Mouse (Mus musculus): Measurements from ENCODE around the gene Cnn1.
"Not testable (repeated sequence)": the region's sequence is repeated elsewhere in the genome, so short reads cannot be mapped to it uniquely, and the experiment has no call there.

The Cnn1 gene

DNA sequence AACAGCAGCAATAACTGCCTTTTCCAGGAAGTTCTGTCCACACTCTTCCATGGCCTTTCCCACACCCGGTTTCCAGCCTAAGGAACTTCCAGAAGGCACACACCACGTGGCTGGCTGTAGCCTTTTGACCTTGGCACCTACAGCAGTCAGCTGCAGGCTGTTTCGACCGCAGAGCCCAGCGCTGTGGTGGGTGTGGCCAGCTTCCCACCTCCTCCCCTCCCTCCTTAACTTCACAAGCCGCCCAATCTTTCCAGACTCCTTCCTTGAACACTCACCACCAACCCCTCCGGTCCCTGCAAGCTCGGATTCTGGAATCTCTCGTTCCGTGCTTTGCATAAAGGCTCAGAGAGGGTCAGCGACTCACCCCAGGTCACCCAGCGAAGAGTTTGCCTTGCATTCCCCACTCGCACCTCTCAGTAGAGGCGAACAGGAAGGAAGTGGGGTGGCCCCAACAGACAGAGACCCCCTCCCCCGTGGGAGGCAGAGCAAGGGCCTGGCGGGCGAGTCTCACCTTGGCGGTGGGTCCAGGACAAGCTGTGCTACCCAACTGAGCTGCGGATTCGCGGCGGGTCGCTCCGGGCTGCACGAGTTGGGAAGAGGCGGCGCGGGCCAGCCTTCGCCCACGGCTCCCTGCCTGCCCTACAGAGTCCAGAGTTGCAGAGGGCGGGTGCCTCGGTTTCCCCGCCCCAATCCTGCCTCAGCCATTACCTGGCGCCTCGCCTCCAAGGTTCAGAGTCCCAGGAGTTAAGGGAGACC lies 32.4 kb downstream of the Cnn1 start:
- peak; percentile 63 to 69 for DNase-seq

- DNase-seq, result no peak
Measured at GRCm38 (mm10) chr9:22132220-22132619, 33.2 kb downstream of the Cnn1 start.

DNA sequence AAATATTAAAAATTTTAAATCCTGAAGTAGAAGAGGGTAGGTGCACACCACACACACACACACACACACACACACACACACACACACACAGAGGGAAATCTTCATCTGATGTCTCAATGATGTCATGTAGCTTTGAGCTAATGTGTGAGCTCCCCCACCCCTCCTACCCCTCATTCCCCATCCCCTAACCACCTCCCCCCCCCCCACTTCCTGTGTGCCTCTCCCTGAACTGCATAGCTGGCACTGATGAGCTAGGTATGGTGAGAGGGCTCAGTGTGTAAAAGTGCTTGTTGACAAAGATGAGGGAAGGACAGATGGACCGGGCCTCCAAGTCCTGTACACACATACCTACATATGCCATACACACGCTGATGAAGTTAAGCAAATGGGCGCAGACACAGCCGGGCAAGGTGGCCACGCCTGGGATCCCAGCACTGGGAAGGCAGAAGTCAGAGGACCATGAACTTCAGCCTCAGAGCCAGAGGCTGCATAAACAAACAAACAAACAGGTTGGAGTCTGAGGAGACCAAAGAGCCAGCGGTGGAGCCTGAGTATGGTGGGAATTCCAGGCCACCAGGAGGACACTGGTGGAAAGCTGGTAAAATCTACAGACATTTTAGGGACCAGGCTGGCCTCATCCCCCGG lies 35.4 kb downstream of the Cnn1 start:
- DNase-seq, result no peak

GRCm38 (mm10) chr9:22134988-22135643 lies 36.1 kb downstream of the Cnn1 start:
- DNase-seq, result no peak

DNA sequence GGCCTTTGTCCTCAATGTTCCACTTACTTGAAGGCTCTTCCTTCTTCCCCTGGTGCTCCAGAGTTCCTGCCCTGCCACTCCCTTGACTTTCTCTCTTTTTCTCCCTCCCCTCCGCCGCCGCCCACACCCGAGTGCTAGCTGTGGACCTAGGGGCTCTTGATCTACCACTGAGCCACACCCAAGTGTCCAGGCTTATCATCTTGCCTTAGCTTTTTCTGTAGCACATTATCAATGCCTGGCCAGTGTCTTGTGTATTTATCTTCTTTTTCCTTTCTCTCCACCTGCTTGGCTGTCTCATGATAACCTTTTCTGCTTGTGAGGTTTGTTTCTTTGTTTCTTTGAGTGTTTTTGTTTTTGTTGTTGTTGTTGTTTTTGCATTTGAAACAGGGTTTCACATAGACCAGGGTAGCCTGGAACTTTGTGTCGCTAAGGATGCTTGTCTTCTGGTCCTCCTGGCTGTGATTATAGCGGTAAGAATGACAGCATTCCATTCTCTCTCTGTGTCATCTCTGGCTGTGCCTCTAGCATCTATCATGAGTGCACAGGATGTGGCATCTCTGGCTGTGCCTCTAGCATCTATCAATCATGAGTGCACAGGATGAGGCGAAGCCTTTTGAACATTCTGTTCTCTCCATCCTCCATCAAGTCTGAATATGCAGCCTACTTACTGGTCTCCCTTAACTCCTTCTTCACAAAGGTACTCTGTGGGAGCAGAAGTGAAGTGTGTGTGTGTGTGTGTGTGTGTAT lies 36.8 kb downstream of the Cnn1 start, which contains the start of gene Acp5:
Acp5 (minus strand) TSS at position 68 of the 747 bp plus-strand sequence.
- no peak for DNase-seq

- DNase-seq, result no peak
Measured at GRCm38 (mm10) chr9:22136765-22137547, 37.9 kb downstream of the Cnn1 start.

GRCm38 (mm10) chr9:22138480-22138879 lies 39.5 kb downstream of the Cnn1 start:
- peak in 1 of 2 experiments; percentile 40 for DNase-seq

- DNase-seq, result no peak
Measured at GRCm38 (mm10) chr9:22139746-22140145, 40.7 kb downstream of the Cnn1 start.

- DNase-seq, result peak; percentile 77 to 89
Measured at GRCm38 (mm10) chr9:22143108-22144037, 44.4 kb downstream of the Cnn1 start.

DNA sequence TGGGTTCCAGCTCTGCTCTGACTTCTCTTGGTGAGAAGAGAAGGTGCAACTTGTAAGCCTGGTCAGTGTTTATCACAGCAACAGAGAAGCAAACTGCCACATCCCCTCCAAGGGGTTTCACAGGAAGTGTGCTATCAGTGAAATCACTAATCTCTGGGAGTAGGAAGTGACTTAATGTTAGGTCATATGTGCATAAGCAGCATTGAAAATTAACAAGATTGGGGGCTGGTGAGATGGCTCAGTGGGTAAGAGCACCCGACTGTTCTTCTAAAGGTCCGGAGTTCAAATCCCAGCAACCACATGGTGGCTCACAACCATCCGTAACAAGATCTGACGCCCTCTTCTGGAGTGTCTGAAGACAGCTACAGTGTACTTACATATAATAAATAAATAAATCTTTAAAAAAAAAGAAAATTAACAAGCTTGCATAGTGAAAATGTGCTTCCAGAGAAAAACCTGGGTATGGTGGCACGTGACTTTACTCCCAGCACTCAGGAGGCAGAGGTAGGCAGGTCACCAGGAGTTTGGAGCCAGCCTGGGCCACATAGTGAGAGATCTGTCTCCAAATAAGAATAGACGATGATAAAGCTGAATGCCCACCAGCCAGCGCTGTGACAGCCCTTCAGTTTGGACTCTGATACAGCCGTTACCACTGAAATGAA lies 45.4 kb downstream of the Cnn1 start:
- DNase-seq, result no peak

GRCm38 (mm10) chr9:22149426-22150248 lies 50.6 kb downstream of the Cnn1 start:
- peak; percentile 24 to 38 for DNase-seq

DNA sequence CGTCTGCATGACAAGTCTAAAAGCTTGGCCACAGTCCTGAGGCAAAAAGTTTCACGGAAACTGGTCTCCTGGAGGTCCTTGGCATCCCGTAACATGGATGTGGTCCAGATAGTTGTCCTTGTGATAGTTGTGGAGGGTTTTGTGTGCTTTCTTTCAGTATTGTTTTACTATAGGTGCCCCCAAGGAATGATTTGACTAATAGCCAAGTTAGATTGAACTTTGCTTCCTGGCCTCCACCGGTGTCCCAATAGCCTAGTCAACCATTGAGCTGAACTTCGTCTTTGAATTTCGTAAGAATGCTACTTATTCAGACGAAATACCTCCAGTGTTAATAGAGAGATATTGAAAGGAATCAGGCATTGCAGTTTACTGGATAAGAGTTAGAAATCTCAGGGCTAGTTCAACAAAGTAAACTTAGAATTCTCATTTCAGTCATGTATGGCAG lies 51.3 kb downstream of the Cnn1 start:
- not testable (repeated sequence) for DNase-seq

DNA sequence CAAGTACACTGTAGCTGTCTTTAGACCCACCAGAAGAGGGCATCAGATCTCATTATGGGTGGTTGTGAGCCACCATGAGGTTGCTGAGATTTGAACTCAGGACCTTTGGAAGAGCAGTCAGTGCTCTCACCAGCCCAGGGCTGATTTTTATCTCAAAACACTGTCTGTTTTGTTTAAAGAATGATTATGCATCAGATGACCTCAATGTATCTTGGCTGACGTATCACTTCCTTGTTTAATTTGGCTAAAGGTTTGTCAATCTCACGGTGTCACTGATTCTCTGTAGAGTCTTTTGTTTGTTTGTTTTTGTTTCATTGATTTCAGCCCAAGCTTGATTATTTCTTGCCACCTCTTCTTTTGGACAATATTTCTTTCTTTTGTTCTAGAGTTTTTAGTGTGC lies 51.9 kb downstream of the Cnn1 start:
- no peak for DNase-seq

GRCm38 (mm10) chr9:22153810-22154209 lies 54.8 kb downstream of the Cnn1 start:
- no peak for DNase-seq

DNA sequence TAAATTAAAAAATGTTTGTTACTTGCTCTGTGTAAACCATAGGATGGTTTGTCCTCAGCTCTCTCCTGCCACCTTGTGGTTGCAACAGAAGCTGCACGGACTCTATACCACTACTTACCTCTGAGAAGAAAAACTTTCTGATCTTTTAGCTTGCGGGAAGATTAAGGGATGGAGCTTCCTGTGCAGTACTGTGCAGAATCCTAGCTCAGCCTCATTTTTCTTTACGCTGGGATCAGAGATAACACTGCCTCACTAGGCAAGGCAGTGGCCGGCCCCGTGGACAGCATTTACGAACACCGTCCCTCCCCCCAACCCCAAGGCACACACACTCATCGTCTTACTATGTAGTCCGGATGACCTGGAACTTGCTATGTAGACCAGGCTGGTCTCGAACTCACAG lies 56.6 kb downstream of the Cnn1 start:
- DNase-seq, result peak; percentile 52 to 82

DNA sequence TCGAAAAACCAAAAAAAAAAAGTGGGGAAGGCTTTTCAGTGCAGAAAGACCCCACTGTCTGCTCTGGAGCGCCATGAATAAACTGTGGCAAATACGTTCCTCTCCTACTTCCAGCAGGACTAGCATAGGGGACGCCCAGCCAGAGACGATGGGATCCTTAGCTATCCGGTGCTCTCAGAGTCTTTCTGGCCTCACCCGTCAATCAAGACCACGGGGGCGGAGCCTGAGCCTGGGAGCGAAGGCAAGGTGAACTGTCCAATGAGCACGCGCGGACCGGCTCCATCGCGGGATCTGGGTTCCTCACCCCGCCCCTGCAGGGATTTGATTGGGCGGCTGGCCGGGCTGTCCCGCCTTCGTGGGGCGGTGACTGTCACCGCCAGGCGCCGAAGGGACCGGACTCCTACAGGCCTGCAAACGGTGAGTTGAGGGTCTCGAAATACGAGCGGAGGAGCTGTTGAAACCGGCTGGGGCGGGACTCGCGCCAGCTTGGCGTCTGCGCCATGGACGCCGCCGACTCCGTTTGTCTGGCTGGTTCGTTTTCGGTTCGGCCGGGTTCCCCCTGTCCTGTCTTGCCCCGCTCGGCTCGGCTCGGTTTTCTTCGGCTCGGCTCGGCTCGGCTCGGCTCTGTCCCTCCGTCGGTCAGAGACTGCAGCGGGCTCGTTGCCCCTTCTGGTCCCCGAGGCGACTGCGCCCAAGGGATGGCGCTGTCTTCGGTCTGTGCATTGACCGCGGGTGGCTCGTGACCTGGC lies 57.7 kb downstream of the Cnn1 start, which contains the start of gene Pigyl:
Pigyl (plus strand) TSS at position 350 of the 749 bp plus-strand sequence.
- peak; percentile 99 to 100 for DNase-seq

GRCm38 (mm10) chr9:22157516-22158265 lies 58.7 kb downstream of the Cnn1 start:
- no peak for DNase-seq

Measured in lung, postnatal 4 days (tissue).